ENCODE assay signal across 16 mouse cellular contexts in genomic region chr3:100547162-100547912, GRCm38 (mm10). TPM values are rescaled to one million over a fixed set of nuclear protein-coding genes. Genes with fewer than 3 reads are reported as not detected.
DNase-seq lines count a peak whose midpoint lies in the region; ATAC-seq lines count a peak whose summit lies in the region.
"Had no signal": no experiment of that assay in that cellular context is flagged by ENCODE, and none has a peak within 500 bp of the region (broad histone marks: within the 10 kb centered on the region; RNA-seq: fewer than 3 reads in every experiment).

No protein-coding gene starts in this region.

- peak overlapping the region; percentile 51 for H3K9ac ChIP-seq in liver, embryonic 13.5 days
- no peak overlapping the region for H3K9ac ChIP-seq in stomach, embryonic 16.5 days (ENCODE audit: low read length)
- H3K9ac ChIP-seq: forebrain, postnatal 0 days; lung, embryonic 14.5 days had no signal

- H3K4me3 ChIP-seq in liver, embryonic 13.5 days (replicated peaks): 0 out of 2 replicates have a peak overlapping the region, but pooled peaks have one; percentile 6
- no peak overlapping the region for H3K4me3 ChIP-seq in stomach, embryonic 16.5 days (replicated peaks; ENCODE audit: low read length)
- H3K4me3 ChIP-seq: myocyte had no signal

- H3K4me1 ChIP-seq in liver, embryonic 13.5 days (replicated peaks): peaks cover 42% of the 10 kb centered on the region
- H3K4me1 ChIP-seq in stomach, embryonic 16.5 days (ENCODE audit: control insufficient read depth, insufficient read depth, low read length): no peaks in the 10 kb centered on the region

- H3K36me3 ChIP-seq in liver, embryonic 13.5 days: 0 out of 2 replicates have a peak, but pooled peaks cover 3% of the 10 kb centered on the region
- no peaks in the 10 kb centered on the region for H3K36me3 ChIP-seq in stomach, embryonic 16.5 days (ENCODE audit: control insufficient read depth, insufficient read depth, low read length)

- H3K27ac ChIP-seq in liver, embryonic 13.5 days: peak overlapping the region; percentile 92
- H3K27ac ChIP-seq in stomach, embryonic 16.5 days (ENCODE audit: low read length): no peak overlapping the region

- H3K27me3 ChIP-seq in liver, embryonic 13.5 days: no peaks in the 10 kb centered on the region
- H3K27me3 ChIP-seq in stomach, embryonic 16.5 days (ENCODE audit: control insufficient read depth, insufficient read depth, low read length): no peaks in the 10 kb centered on the region

- peak; percentile 95 for ATAC-seq in common myeloid progenitor, adult 5-6 weeks (replicated peaks; ENCODE audit: low read depth, poor library complexity, severe bottlenecking)
- peak; percentile 99 for ATAC-seq in liver, embryonic 13.5 days (ENCODE audit: low read depth)
- ATAC-seq in stomach, embryonic 16.5 days (ENCODE audit: insufficient read depth, low FRiP score): 0 out of 2 replicates have a peak, but pooled peaks have one; percentile 50
- ATAC-seq in cerebellum, adult (ENCODE audit: insufficient number of reproducible peaks, low FRiP score, low TSS enrichment): no peak
- ATAC-seq: forebrain, postnatal 0 days had no signal

- peak; percentile 49 for DNase-seq in lung, postnatal 36 days
- DNase-seq in lung, postnatal 14 days: no peak
- peak; percentile 69 for DNase-seq in liver, embryonic 13.5 days
- DNase-seq in right cerebral cortex, postnatal 36 days (ENCODE audit: low spot score in 2 of 2): no peak
- DNase-seq: adrenal gland, postnatal 25 days; cerebellum, adult 8-10 months; forebrain, postnatal 0 days; gastrocnemius, postnatal 14 days; kidney, adult 11 months; lung, embryonic 14.5 days; right cerebral cortex, postnatal 25 days had no signal

- H3K4me2 ChIP-seq in liver, embryonic 13.5 days: peak overlapping the region; percentile 58
- no peak overlapping the region for H3K4me2 ChIP-seq in stomach, embryonic 16.5 days (ENCODE audit: low read depth, low read length)
- H3K4me2 ChIP-seq: lung, embryonic 14.5 days; midbrain, embryonic 11.5 days had no signal

- WGBS in liver, embryonic 13.5 days (ENCODE audit: insufficient replicate concordance): 25% methylated on average over 10 of the region's 10 CpGs
- 66% methylated on average over 10 of the region's 10 CpGs for WGBS in stomach, embryonic 16.5 days

- peaks cover 13% of the 10 kb centered on the region for H3K9me3 ChIP-seq in liver, embryonic 13.5 days (replicated peaks)
- H3K9me3 ChIP-seq in stomach, embryonic 16.5 days (replicated peaks; ENCODE audit: control insufficient read depth, low read length): no peaks in the 10 kb centered on the region

RNA-seq across cellular contexts. Expression of gene Tent5c, which starts 58.2 kb away (rescaled TPM):
- 2.9 and 4.2 TPM in 2 replicates for total RNA-seq in common myeloid progenitor, adult 5-6 weeks (2017)
- polyA plus RNA-seq in liver, embryonic 13.5 days (2015; fragmentation: Nextera tagmentation; extraction: Ambion mirVana): 63.7 and 76.5 TPM in 2 replicates
- 20.2 and 21.5 TPM in 2 replicates for polyA plus RNA-seq in stomach, embryonic 16.5 days (2015; fragmentation: Nextera tagmentation; extraction: Ambion mirVana)

Comparison
In these comparisons a context has a peak if more than half of its experiments do, and no peak if none do; other contexts are left out.
1. DNase-seq: peak in lung, postnatal 36 days (single experiment) and liver, embryonic 13.5 days (single experiment); none in lung, postnatal 14 days (single experiment) and right cerebral cortex, postnatal 36 days (0 of 2).